Mouse (Mus musculus): ENCODE data around the gene Atp12a.

GRCm38 (mm10) chr14:56368834-56369233, 4.0 kb downstream of the Atp12a start:
- TF ChIP-seq GATA1 (IDR thresholded peaks at IDR 0.05; ENCODE audit: borderline replicate concordance, low read length), result no peak
- TF ChIP-seq FLI1 (IDR thresholded peaks at IDR 0.05; ENCODE audit: low read length), result no peak
